Mouse (Mus musculus): Measurements from ENCODE around the gene Olfr524. TPM values are rescaled to one million over a fixed set of nuclear protein-coding genes. Genes with fewer than 3 reads are reported as not detected.

Gene Olfr524
- polyA plus RNA-seq, 1 experiment from 2014 or later, result not detected

Other genes with a start within 250 kb of the Olfr524 start
- not detected in 2 replicates for gene 6430531B16Rik, start 227.2 kb downstream of the Olfr524 start, polyA plus RNA-seq (2016; fragmentation: Nextera tagmentation; extraction: Ambion mirVana)
- 0.61 and 0.83 TPM in 2 replicates for gene Adam8, start 213.4 kb downstream of the Olfr524 start, polyA plus RNA-seq (2016; fragmentation: Nextera tagmentation; extraction: Ambion mirVana)
- 28.7 and 29.6 TPM in 2 replicates for gene Zfp511, start 169.6 kb downstream of the Olfr524 start, polyA plus RNA-seq (2016; fragmentation: Nextera tagmentation; extraction: Ambion mirVana)
- 36.6 and 38.3 TPM in 2 replicates for gene Tubgcp2, start 169.3 kb downstream of the Olfr524 start, polyA plus RNA-seq (2016; fragmentation: Nextera tagmentation; extraction: Ambion mirVana)
- not detected in 2 replicates for gene Msx3, start 156.9 kb downstream of the Olfr524 start, polyA plus RNA-seq (2016; fragmentation: Nextera tagmentation; extraction: Ambion mirVana)
- 0.33 and 0.38 TPM in 2 replicates for gene Caly, start 123.4 kb downstream of the Olfr524 start, polyA plus RNA-seq (2016; fragmentation: Nextera tagmentation; extraction: Ambion mirVana)
- not detected in 2 replicates for gene Prap1, start 112.6 kb downstream of the Olfr524 start, polyA plus RNA-seq (2016; fragmentation: Nextera tagmentation; extraction: Ambion mirVana)
- gene Fuom, start 103.5 kb downstream of the Olfr524 start, polyA plus RNA-seq (2016; fragmentation: Nextera tagmentation; extraction: Ambion mirVana), result 7.4 and 7.6 TPM in 2 replicates
- 11.0 and 11.5 TPM in 2 replicates for gene Paox, start 90.2 kb downstream of the Olfr524 start, polyA plus RNA-seq (2016; fragmentation: Nextera tagmentation; extraction: Ambion mirVana)
- 78.4 and 78.7 TPM in 2 replicates for gene Echs1, start 89.5 kb downstream of the Olfr524 start, polyA plus RNA-seq (2016; fragmentation: Nextera tagmentation; extraction: Ambion mirVana)
- gene Mtg1, start 68.4 kb downstream of the Olfr524 start, polyA plus RNA-seq (2016; fragmentation: Nextera tagmentation; extraction: Ambion mirVana), result 25.4 and 25.6 TPM in 2 replicates
- 0.04 TPM in 1 of 2 replicates, not detected in the other for gene Sprn, start 51.1 kb downstream of the Olfr524 start, polyA plus RNA-seq (2016; fragmentation: Nextera tagmentation; extraction: Ambion mirVana)
- not detected in 2 replicates for gene Olfr522, start 41.2 kb downstream of the Olfr524 start, polyA plus RNA-seq (2016; fragmentation: Nextera tagmentation; extraction: Ambion mirVana)
- not detected in 2 replicates for gene Olfr523, start 32.7 kb downstream of the Olfr524 start, polyA plus RNA-seq (2016; fragmentation: Nextera tagmentation; extraction: Ambion mirVana)
- 0.08 TPM in 1 of 2 replicates, not detected in the other for gene Cd163l1, start 12.3 kb upstream of the Olfr524 start, polyA plus RNA-seq (2016; fragmentation: Nextera tagmentation; extraction: Ambion mirVana)
- gene 5830411N06Rik, start 41.3 kb upstream of the Olfr524 start, polyA plus RNA-seq (2016; fragmentation: Nextera tagmentation; extraction: Ambion mirVana), result not detected in 2 replicates
- not detected in 2 replicates for gene Olfr525, start 114.9 kb upstream of the Olfr524 start, polyA plus RNA-seq (2016; fragmentation: Nextera tagmentation; extraction: Ambion mirVana)
- not detected in 2 replicates for gene Olfr527, start 128.1 kb upstream of the Olfr524 start, polyA plus RNA-seq (2016; fragmentation: Nextera tagmentation; extraction: Ambion mirVana)
- gene Olfr60, start 155.7 kb upstream of the Olfr524 start, polyA plus RNA-seq (2016; fragmentation: Nextera tagmentation; extraction: Ambion mirVana), result not detected in 2 replicates
- not detected in 2 replicates for gene Olfr530, start 170.4 kb upstream of the Olfr524 start, polyA plus RNA-seq (2016; fragmentation: Nextera tagmentation; extraction: Ambion mirVana)
- not detected in 2 replicates for gene Olfr531, start 197.0 kb upstream of the Olfr524 start, polyA plus RNA-seq (2016; fragmentation: Nextera tagmentation; extraction: Ambion mirVana)
- not detected in 2 replicates for gene Olfr532, start 215.7 kb upstream of the Olfr524 start, polyA plus RNA-seq (2016; fragmentation: Nextera tagmentation; extraction: Ambion mirVana)